Mouse (Mus musculus) liver, embryonic 14.5 days (tissue): ENCODE data around the gene Spag17. TPM values are rescaled to one million over a fixed set of nuclear protein-coding genes. Genes with fewer than 3 reads are reported as not detected.

ENCODE experiments used
- ATAC-seq: fragments of 200-750 bp; cut with Nextera tagmentation; 2 replicates; pipeline ENCODE4 v1.8.0; 2017; ENCODE audit warnings: moderate number of reproducible peaks, mild to moderate bottlenecking, moderate library complexity; ENCODE audit not compliant: insufficient read depth
- DNase-seq, 3 experiments: peaks; one replicate each; pipeline ENCODE4 v3.0.0-alpha.2; 2012 to 2013; ENCODE audit warnings: low read depth in 3 of 3, low spot score in 3 of 3
- H3K27ac ChIP-seq: fragments of 300-500 bp; sonication (generic); 2 replicates; pipeline ENCODE4 v1.5.1; 2014; ENCODE audit warnings: moderate library complexity, mild to moderate bottlenecking, control low read depth, inconsistent platforms
- H3K27me3 ChIP-seq: fragments of 300-500 bp; sonication (generic); 2 replicates; pipeline ENCODE4 v1.6.1; 2014; ENCODE audit warnings: mild to moderate bottlenecking, low read length, moderate library complexity; ENCODE audit not compliant: control insufficient read depth, insufficient read depth
- H3K36me3 ChIP-seq: fragments of 300-500 bp; sonication (generic); replicated peaks from 2 replicates; pipeline ENCODE4 v1.6.1; 2014; ENCODE audit warnings: low read depth; ENCODE audit not compliant: control insufficient read depth, insufficient read depth
- H3K4me1 ChIP-seq, 2 experiments: fragments of 200-500 bp in 1 of 2; fragments of 300-500 bp in 1 of 2; sonication (generic) in 1 of 2; replicated peaks; 2 replicates each; pipeline ENCODE4 v1.6.1; 2012 to 2014; ENCODE audit warnings: antibody characterized with exemption in 1 of 2, inconsistent platforms in 1 of 2, low read length in 1 of 2; ENCODE audit not compliant: control insufficient read depth in 2 of 2, insufficient read depth in 2 of 2
- H3K4me2 ChIP-seq: fragments of 300-500 bp; sonication (generic); 2 replicates; pipeline ENCODE4 v1.6.1; 2014; ENCODE audit warnings: low read depth, mild to moderate bottlenecking, control low read depth, moderate library complexity
- H3K4me3 ChIP-seq, 2 experiments: fragments of 200-500 bp in 1 of 2; fragments of 300-500 bp in 1 of 2; sonication (generic) in 1 of 2; 2 replicates each; pipeline ENCODE4 v1.5.1; 2012 to 2014; ENCODE audit warnings: low read depth in 2 of 2, low read length in 2 of 2, mild to moderate bottlenecking in 2 of 2, control low read depth in 1 of 2, inconsistent platforms in 1 of 2, moderate library complexity in 1 of 2; ENCODE audit not compliant: insufficient read depth in 1 of 2
- H3K9ac ChIP-seq: fragments of 300-500 bp; sonication (generic); replicated peaks from 2 replicates; pipeline ENCODE4 v1.6.1; 2014; ENCODE audit warnings: mild to moderate bottlenecking, control low read depth, moderate library complexity
- H3K9me3 ChIP-seq: fragments of 300-500 bp; sonication (generic); 2 replicates; pipeline ENCODE4 v1.6.1; 2016; ENCODE audit warnings: low read length, mixed read lengths; ENCODE audit not compliant: control insufficient read depth
- CTCF ChIP-seq: IDR thresholded peaks from 2 replicates; pipeline ENCODE4 v1.5.1; 2016; ENCODE audit warnings: antibody characterized with exemption, low read depth, control low read depth
- EP300 ChIP-seq: IDR thresholded peaks from 2 replicates; pipeline ENCODE4 v1.6.1; 2016; ENCODE audit warnings: antibody characterized with exemption, low read depth
- WGBS: fragments of 180-500 bp; shearing (Covaris S2); extraction: QIAGEN DNeasy Blood & Tissue Kit; methylation state at CpG from one replicate; pipeline ENCODE4 v1.1.7; 2014; ENCODE audit not compliant: insufficient replicate concordance; 5-methylcytosine and 5-hydroxymethylcytosine counted together
- polyA plus RNA-seq, 2 experiments: library from polyadenylated mRNA; depleted of rRNA in 1 of 2; stranded (reverse) in 1 of 2; unstranded in 1 of 2; fragments of >200 nt; fragmentation: Nextera tagmentation in 1 of 2; extraction: Ambion mirVana in 1 of 2; gene quantifications; 2 replicates each; pipeline versions ENCODE4 v1.2.1 to v1.2.3; 2012 to 2014

Spag17 gene
- polyA plus RNA-seq, 2 experiments, result 0.02 to 0.09 TPM

GRCm38 (mm10) chr3:99854595-99854994 lies 30.6 kb upstream of the Spag17 start:
- DNase-seq, result no peak
- H3K9me3 ChIP-seq, result no peaks in the 10 kb centered on the region
- no peak for ATAC-seq
- no peak overlapping the region for H3K4me2 ChIP-seq
- no peaks in the 10 kb centered on the region for H3K27me3 ChIP-seq
- WGBS, result 45% methylated on average over 3 of the region's 3 CpGs
- no peak overlapping the region for H3K27ac ChIP-seq
- no peaks in the 10 kb centered on the region for H3K36me3 ChIP-seq
- no peak for TF ChIP-seq EP300
- TF ChIP-seq CTCF, result no peak
- H3K9ac ChIP-seq, result no peak overlapping the region
- H3K4me1 ChIP-seq, result no peaks in the 10 kb centered on the region
- no peak overlapping the region for H3K4me3 ChIP-seq

GRCm38 (mm10) chr3:99858922-99859321 lies 26.3 kb upstream of the Spag17 start:
- 44% methylated on average over 3 of the region's 3 CpGs for WGBS
- no peak overlapping the region for H3K9ac ChIP-seq
- H3K9me3 ChIP-seq, result no peaks in the 10 kb centered on the region
- H3K36me3 ChIP-seq, result no peaks in the 10 kb centered on the region
- no peak overlapping the region for H3K4me2 ChIP-seq
- H3K27ac ChIP-seq, result no peak overlapping the region
- DNase-seq (no peak), ATAC-seq (no peak)
- no peaks in the 10 kb centered on the region for H3K27me3 ChIP-seq
- no peaks in the 10 kb centered on the region for H3K4me1 ChIP-seq
- no peak overlapping the region for H3K4me3 ChIP-seq
- TF ChIP-seq EP300, result no peak
- TF ChIP-seq CTCF, result peak; percentile 29; the same call in 1 of the 2 replicates

- DNase-seq (no peak), ATAC-seq (no peak)
- WGBS, result 52% methylated on average over 1 of the region's 1 CpGs
- Histone ChIP-seq H3K9me3 (no peaks in the 10 kb centered on the region), H3K27ac (no peak overlapping the region), H3K36me3 (no peaks in the 10 kb centered on the region), H3K4me2 (no peak overlapping the region), H3K4me1 (no peaks in the 10 kb centered on the region), H3K4me3 (no peak overlapping the region), H3K27me3 (no peaks in the 10 kb centered on the region), H3K9ac (no peak overlapping the region)
- no peak for TF ChIP-seq EP300
- no peak for TF ChIP-seq CTCF
Observed at GRCm38 (mm10) chr3:99864706-99865105, 20.5 kb upstream of the Spag17 start.

GRCm38 (mm10) chr3:99875137-99875536 lies 10.1 kb upstream of the Spag17 start:
- H3K36me3 ChIP-seq, result no peaks in the 10 kb centered on the region
- H3K27ac ChIP-seq, result no peak overlapping the region
- no peak overlapping the region for H3K4me3 ChIP-seq
- DNase-seq (no peak), ATAC-seq (no peak)
- TF ChIP-seq CTCF (no peak), EP300 (no peak)
- H3K9me3 ChIP-seq, result no peaks in the 10 kb centered on the region
- H3K4me1 ChIP-seq, result no peaks in the 10 kb centered on the region
- H3K9ac ChIP-seq, result no peak overlapping the region
- H3K4me2 ChIP-seq, result no peak overlapping the region
- H3K27me3 ChIP-seq, result no peaks in the 10 kb centered on the region

- Histone ChIP-seq H3K27me3 (no peaks in the 10 kb centered on the region), H3K4me2 (no peak overlapping the region), H3K4me3 (no peak overlapping the region), H3K4me1 (no peaks in the 10 kb centered on the region), H3K27ac (no peak overlapping the region), H3K36me3 (no peaks in the 10 kb centered on the region), H3K9me3 (no peaks in the 10 kb centered on the region), H3K9ac (no peak overlapping the region)
- TF ChIP-seq CTCF (no peak), EP300 (no peak)
- 57% methylated on average over 3 of the region's 3 CpGs for WGBS
- DNase-seq, result no peak
- no peak for ATAC-seq
Observed at GRCm38 (mm10) chr3:99881498-99881897, 3.7 kb upstream of the Spag17 start.
